Mouse (Mus musculus): Measurements from ENCODE around the gene Mfsd4b3.

- peak; percentile 85 for TF ChIP-seq POLR2A (IDR thresholded peaks at IDR 0.05; ENCODE audit: low read depth, low read length)
- no peak for TF ChIP-seq USF2 (conservative IDR thresholded peaks at IDR 0.05; ENCODE audit: low read depth, low read length)
- no peak for TF ChIP-seq MAZ (IDR thresholded peaks at IDR 0.05; ENCODE audit: low read depth, low read length)
These were observed 61.0 kb downstream of the Mfsd4b3 start, which contains the start of gene Mfsd4b4 for GRCm38 (mm10) chr10:39898874-39899371.

All from CH12.LX (cell line).